Mouse (Mus musculus): ENCODE data around the gene Pheta2.

Gene Pheta2

DNA sequence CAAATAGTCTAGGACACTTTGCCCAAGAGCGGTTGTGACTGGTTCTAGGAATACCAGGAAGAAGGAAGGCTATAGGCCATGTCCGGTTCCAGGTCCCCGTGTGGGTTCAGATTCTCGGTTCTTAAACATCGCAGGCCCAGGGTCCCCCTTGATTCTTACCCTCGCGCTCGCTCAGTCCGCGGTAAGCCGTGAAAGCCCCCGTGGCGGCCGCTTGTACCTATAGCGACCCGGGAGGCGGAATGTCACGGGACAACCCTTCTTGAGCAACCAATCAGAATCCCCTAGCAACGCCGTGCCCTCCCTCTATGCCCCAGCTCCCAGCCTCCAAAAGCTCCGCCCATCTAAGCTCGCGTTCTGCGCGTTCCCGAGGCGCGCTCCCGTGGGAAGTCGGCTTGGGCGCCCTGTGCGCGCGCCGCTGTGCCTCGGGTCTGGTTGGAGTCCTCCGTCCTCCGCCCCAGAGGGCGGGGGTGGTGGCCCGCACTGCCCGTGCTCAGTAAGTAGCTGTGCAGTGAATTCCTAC lies at the start of gene Pheta2, which contains the start of the genes Naga and Smdt1:
Gene Pheta2 (plus strand): TSS at position 350 of the 520 bp plus-strand sequence.
Gene Naga (minus strand): TSS at position 333 of the 520 bp plus-strand sequence.
Gene Smdt1 (plus strand): TSS at position 367 of the 520 bp plus-strand sequence.
- peak; percentile 95 for DNase-seq (ENCODE audit: low spot score)

- no peak for DNase-seq (ENCODE audit: low spot score)
Measured at GRCm38 (mm10) chr15:82290252-82290651, 48.5 kb upstream of the Pheta2 start.

- DNase-seq (ENCODE audit: low spot score): no peak
Measured at GRCm38 (mm10) chr15:82292851-82293250, 45.9 kb upstream of the Pheta2 start.

GRCm38 (mm10) chr15:82293271-82293711 lies 45.5 kb upstream of the Pheta2 start:
- no peak for DNase-seq (ENCODE audit: low spot score)

GRCm38 (mm10) chr15:82294059-82294458 lies 44.7 kb upstream of the Pheta2 start:
- DNase-seq (ENCODE audit: low spot score): peak; percentile 35

DNA sequence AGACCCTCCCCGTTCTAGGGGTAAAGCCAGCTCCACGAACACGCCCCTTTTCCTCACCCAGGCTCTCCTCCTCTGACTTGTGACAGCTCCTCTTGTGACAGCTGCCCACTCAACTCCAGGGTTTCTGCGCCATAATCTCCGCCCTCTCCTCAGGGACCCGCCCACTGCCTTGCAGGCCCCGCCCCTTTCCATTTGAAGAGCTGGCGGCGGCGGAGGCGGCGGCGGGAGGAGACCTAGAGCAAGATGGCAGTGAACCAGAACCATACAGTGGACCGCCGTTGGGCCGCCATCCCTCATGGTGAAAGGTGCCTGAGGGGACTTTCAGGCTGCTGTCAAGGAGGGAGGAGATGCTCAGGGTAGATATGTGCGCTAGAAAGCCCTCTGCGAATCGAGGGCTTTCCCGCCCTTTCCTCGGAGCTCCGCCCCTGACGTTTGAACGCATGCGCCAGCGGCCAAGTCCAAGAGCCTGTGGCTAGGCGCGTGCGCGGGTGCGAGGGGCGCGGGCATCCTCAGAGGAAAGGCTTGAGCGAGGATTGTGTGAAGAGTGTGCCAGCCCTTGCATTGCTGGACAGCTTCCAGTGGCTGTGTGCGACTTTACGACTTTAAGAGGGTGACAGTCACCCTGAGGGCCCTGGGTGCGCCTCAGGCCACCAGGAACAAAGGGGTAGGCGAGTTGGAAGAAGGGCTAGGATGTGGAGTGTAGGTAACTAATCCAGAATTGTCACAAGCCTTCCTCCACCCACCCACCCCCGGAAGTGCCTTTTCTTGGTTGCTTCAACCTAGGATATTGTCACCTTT lies 39.8 kb upstream of the Pheta2 start, which contains the start of gene Wbp2nl:
Gene Wbp2nl (plus strand): TSS at position 191 of the 798 bp plus-strand sequence.
- no peak for DNase-seq (ENCODE audit: low spot score)

DNA sequence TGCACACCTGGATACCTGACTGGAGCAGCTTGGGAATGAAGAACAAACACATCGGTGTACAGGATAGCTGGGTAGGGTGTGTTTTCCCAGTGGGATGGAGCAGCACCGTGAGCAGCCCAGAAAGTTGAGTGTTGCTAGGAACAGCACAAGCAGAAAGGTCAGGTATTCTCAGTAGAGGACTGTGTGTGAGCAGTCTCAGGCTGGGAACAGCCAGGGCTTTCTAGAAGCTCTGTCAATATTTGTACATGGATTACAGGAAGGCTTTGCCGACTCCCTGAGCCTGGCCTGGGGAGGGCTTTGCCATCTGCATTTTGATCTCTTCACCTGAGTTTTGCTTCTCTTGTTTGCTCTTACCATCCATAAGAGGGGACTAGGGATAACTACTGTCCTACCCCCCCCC lies 31.6 kb upstream of the Pheta2 start:
- no peak for DNase-seq (ENCODE audit: low spot score)

GRCm38 (mm10) chr15:82308416-82308815 lies 30.3 kb upstream of the Pheta2 start:
- DNase-seq (ENCODE audit: low spot score): no peak

GRCm38 (mm10) chr15:82317839-82318238 lies 20.9 kb upstream of the Pheta2 start:
- no peak for DNase-seq (ENCODE audit: low spot score)

GRCm38 (mm10) chr15:82319613-82320012 lies 19.1 kb upstream of the Pheta2 start:
- no peak for DNase-seq (ENCODE audit: low spot score)

DNA sequence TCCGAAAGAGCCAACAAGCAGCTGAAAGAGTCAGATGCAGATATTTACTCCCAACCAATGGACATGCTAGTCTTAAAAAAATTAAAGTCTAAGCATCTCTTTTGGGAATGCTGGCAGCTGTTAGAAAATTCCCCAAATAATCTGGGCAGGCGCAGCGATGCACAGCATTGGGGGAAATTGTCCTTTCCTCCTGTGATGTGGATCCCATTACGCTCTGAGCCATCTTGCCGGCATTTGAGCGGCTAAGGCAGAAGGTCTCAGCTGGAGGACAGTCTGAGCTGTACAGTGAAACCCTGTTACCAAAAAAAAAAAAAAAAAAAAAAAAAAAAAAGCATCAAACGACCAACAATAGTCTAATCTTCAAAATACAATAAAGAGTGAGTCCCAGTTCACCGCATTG lies 16.5 kb upstream of the Pheta2 start:
- DNase-seq (ENCODE audit: low spot score): no peak

- DNase-seq (ENCODE audit: low spot score): no peak
Measured at GRCm38 (mm10) chr15:82325382-82325781, 13.4 kb upstream of the Pheta2 start.

DNA sequence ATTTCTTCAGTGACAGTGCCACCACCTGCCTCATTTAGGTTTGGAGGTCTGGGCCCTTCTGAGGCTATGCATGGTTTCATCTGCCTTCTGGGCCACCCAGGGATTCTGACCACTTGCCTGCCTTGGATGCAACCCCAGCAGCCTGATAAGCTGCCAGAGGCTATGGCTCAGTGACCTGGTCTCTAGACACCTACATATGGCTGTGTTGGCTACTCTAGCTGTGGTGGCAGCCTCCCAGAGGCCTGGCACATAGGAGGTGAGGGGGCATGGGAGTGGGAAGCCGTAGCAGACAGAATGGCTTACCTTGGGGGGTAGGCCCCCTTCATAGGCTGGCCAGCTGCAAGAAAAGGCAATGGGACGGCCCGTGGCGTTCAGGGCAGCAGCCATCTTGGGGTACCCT lies 3.5 kb upstream of the Pheta2 start:
- no peak for DNase-seq (ENCODE audit: low spot score)

DNA sequence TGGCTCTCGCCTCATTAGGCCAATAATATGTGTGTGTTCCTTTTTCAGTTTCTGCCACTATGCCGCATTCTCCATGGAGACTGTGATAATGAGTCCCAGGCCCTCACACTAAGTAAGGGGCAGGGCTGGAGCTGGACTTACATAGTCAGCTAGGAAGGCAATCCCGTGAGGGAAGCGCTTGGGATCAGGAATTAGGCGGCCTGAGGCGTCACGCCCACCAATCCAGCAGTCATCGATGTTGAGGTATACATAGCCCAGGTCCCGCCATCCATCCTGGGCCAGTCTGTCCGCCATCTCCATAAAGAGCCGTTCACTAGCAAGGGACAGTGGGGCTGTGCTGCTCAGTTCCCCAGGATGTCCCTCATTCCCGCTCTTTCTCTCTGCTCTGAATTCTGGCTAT lies 2.1 kb upstream of the Pheta2 start:
- no peak for DNase-seq (ENCODE audit: low spot score)

DNA sequence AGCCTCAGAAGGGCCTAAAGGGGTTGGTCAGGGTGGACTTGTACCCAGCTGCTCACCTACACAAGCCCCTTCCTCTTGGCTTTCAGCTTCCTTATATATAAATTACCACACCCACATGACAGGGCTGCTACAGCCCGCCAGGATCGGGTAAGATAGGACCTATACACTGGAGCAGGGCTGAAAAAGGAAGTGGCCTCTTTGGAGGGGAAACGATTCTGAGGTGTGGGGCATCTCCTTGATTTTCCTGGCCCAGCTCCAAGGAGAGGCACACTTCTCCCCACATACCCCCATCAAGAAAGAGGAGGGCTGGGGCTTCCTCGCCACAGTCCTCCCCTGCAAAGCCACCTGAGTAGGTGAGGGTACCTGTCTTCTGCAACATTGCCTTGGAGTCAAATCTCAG lies 867 bp upstream of the Pheta2 start:
- no peak for DNase-seq (ENCODE audit: low spot score)

DNA sequence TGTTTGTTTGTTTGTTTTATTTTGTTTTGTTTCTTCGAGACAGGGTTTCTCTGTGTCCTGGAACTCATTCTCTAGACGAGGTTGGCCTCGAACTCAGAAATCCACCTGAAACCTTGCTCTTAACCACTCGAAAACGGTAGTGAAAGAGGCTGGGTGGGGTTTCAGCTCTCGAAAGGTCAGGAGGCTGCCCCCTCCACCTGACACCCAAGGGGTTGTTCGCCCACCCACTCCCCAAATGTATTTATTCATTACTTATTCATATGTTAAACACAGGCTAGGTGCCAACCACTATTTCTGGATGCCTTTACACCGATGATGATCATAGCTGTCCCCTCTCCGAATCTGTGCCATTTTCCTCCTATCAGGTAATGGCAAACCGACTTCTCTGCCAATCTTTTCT lies 408 bp downstream of the Pheta2 start:
- DNase-seq (ENCODE audit: low spot score): no peak

GRCm38 (mm10) chr15:82339634-82340254 lies 1.0 kb downstream of the Pheta2 start:
- no peak for DNase-seq (ENCODE audit: low spot score)

DNA sequence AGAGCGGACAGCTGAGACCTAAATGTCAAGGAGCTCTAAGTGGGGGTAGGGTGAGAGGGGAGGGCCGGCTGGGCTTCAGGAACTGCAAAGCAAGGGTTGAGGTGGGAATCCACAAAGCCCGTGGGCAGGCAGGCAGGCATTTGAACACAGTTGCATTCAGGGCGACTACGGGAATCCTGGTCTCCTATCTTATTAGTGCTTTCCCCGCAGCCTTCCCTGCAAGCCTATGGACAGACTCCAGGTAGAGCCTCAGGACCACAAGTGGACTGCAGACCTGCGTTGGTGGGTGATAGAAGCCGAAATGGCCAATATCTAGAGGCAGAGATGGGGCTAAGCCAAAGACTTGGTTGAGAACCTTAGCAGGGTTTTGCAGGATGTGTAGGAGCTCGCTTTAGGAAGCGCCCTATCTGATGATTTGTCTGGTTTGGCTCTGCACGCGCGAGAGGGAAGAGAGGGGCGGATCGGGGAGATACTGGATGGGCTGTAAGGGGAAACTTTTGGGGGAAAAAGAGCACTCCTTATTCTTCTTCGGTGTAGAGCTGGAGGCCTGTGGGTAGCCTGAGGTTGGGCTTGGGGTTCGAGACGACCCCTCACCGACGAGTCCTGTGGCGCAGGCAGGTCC lies 1.8 kb downstream of the Pheta2 start:
- DNase-seq (ENCODE audit: low spot score): no peak

- no peak for DNase-seq (ENCODE audit: low spot score)
Measured at GRCm38 (mm10) chr15:82341036-82341501, 2.3 kb downstream of the Pheta2 start.

DNA sequence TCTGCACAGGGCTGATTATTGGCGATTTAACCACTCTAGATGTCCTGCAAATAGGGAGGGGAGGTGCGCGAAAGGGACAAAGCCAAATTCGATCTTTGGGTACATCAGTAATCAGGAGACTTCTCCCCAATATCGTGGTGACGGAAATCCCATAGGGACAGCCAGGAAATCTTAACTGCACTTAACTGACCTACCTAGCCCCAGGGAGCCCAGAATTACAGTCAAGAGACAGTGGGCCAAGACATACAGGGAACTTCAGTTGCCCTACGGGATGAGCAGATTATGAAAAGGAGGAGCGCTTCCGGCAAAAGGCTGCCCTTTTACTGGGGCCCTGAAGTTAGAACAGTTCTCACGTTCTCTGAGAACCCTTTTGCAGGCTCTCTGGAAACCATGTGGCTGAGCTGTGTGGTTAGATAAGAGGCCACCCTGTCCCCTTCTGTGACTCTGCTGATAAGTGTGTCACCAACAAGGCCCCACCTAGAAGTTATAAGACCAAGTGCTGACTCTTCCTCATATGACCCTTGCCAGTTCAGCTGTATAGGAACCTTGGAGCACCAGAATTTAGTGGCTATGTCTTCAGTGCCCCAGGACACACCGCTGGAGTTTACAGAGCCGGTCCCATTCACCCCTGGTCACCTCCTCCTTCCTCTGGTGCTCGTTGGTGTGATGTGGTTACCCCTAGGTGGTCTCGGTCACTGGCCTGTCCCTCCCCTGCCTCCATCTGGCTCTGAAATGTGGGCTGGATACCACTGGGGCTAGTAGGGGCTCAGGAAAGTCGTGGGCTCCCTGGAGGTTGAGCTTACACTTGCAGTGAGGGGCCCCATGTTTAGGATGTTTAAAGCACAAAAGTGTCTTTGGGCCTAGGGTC lies 3.2 kb downstream of the Pheta2 start:
- no peak for DNase-seq (ENCODE audit: low spot score)

DNA sequence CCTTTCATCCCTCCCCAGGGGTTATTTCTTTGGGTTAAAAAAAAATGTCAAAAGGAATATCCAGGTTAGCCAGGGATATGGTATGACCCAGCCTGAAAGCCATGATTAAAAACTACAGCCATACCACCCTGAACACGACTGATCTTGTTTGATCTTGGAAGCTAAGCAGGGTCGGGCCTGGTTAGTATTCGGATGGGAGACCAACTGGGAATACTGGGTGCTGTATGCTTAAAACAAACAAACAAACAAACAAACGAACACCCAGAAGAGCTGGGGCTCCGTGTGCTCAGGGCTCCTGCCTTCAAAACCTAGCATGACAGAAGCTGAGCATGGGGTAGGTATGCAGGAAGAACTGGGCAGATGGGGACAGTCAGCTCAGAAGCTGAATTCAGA lies 3.8 kb downstream of the Pheta2 start:
- no peak for DNase-seq (ENCODE audit: low spot score)

All from layer of hippocampus, adult 11-12 months (tissue).